Mouse (Mus musculus) cerebellum, adult 2 months (tissue): Measurements from ENCODE around the gene Sorl1.

ENCODE experiments used
- CTCF ChIP-seq: fragments of 200-500 bp; IDR thresholded peaks from 2 replicates; pipeline ENCODE4 v1.5.1; 2011; ENCODE audit warnings: low read depth, mild to moderate bottlenecking, control low read depth, low read length, moderate library complexity, borderline replicate concordance; ENCODE audit not compliant: insufficient read depth
- POLR2A ChIP-seq: fragments of 200-500 bp; IDR thresholded peaks from 2 replicates; pipeline ENCODE4 v1.6.1; 2011; ENCODE audit warnings: low read length, control low read depth, borderline replicate concordance; ENCODE audit not compliant: insufficient read depth

DNA sequence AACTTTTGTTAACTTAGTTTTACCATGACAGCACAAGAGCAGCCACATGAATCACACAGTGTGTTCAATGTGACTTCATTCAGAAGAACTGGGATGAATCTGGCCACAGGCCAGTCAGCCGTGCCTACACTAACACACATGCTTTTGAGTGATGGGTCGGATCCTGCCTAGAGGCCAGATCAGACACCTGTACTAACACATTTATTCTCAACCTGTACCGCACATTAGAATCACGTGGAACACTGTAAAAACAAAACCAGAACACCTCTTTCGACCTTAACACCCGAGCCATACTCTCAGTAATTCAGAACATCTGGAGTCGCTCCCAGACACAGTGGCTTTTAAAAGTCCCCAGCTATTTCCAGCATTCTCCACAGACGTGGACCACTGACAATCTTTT lies 119.0 kb downstream of the Sorl1 start:
- TF ChIP-seq POLR2A = no peak
- no peak for TF ChIP-seq CTCF
